Mouse (Mus musculus) liver, embryonic 14.5 days (tissue): ENCODE data around the gene Ptch1.

ENCODE experiments used
- CTCF ChIP-seq: IDR thresholded peaks from 2 replicates; pipeline ENCODE4 v1.5.1; 2016; ENCODE audit warnings: antibody characterized with exemption, low read depth, control low read depth
- EP300 ChIP-seq: IDR thresholded peaks from 2 replicates; pipeline ENCODE4 v1.6.1; 2016; ENCODE audit warnings: antibody characterized with exemption, low read depth

- TF ChIP-seq CTCF (no peak), EP300 (no peak)
Measured at GRCm38 (mm10) chr13:63486791-63487706, 86.3 kb downstream of the Ptch1 start.
